Mouse (Mus musculus) frontal cortex, postnatal 25 days (tissue): ENCODE data around the gene Gria4.
"Not testable (repeated sequence)": the region's sequence is repeated elsewhere in the genome, so short reads cannot be mapped to it uniquely, and the experiment has no call there.

ENCODE experiments used
- DNase-seq, 2 experiments: peaks; one replicate each; pipeline ENCODE4 v3.0.0; 2022; ENCODE audit warnings: low spot score in 2 of 2

The Gria4 gene

DNA sequence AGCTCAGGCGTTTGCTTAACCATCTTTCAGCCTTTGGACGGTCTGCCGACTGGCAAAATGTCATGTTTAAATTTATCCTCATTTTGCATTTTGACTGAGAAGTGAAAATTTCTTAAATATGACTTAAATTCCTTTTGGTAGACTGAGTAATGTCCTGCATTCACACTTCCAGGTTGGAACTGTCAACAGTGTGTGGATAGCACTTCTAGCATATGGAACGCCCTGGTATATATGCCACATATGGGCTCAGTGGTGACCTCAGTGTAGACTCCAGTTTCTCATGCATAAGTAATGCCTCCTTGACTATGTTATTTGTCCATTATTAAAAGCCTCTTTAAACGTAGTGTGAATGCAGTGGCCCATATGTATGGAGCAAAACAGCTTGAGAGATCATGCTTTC lies 222.4 kb downstream of the Gria4 start:
- peak in 1 of 2 experiments; percentile 4 for DNase-seq

DNA sequence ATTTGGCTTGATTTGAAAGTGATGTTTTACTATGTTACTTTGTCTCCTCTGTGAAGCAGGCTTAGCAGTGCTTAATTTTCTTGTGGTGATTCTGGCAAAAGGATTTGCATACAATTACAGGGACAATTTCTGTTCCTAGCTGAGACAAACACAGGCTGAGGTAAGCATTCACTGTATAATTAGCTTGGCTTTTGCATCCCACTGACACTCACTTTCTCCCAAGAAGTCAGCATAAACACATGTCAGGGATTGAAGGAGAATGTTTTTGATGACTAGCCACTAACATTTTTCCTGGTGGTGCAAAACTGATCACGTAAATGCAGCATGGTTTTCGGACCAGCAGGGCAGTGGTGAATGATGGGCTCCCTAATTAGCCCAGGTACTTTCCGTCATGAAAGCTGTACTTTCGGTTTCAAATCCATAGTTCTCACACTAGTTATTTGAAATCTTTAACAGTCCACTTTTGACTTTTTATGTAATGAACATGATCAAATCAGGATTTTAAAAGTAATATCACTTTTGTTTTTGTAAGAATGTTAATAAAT lies 240.5 kb downstream of the Gria4 start:
- no peak for DNase-seq

DNA sequence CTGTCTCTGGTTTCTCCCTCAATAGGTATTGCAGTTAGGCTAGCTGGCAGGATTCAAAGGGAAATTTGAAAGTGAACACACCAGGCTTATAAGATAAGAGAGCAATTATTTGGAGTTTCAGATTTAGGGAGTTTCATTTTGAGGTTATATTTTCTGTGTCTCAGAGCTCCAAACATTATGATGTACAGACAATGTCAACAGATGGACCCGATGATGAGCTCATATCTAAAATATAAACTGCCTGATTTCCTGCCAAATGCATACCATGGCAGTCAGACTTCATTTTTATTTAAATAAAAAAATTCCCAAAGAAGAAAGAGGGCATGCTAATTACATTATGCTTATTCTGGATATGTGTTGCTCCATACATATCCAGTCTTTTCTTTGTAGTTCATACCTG lies 256.8 kb downstream of the Gria4 start:
- no peak for DNase-seq

DNA sequence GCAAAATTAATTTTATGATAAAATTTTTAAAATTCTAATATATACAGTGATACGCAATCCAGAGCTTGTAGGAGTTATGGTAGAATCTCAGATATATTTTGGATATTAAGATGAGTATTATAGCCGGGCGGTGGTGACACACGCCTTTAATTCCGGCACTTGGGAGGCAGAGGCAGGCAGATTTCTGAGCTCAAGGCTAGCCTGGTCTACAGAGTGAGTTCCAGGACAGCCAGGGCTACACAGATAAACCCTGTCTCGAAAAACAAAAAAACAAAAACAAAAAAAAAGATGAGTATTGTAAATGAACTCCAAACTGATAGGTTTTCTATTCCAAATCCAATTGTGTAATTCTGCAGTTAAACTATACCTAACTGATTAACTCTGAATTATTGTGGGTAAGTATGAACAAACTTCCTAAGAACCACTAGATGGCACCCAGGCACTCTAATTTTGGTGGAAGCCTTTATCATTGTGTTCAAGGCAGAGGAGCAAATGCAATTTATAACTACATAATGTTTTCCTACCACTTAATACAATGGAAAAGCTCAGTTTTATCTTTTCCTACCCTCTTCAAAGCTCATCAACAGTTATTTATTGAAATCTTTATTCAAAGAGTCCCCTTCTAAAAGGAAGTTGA lies 259.4 kb downstream of the Gria4 start:
- no peak for DNase-seq

DNA sequence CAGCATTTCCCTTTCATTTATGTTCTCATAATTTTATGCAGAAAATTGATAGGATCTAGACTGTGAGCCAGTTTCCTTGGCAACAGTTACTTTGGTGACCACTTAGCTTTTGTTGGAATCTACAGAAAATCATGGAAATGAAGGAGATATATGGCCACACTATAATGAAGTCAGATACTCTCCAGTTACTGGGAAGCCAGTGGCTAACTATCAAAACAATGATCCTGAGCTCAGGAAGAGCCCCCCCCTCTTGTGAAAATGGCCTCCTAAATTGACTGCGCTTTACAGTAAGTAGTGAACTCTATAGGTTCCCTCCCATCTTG lies 281.5 kb downstream of the Gria4 start:
- no peak for DNase-seq

DNA sequence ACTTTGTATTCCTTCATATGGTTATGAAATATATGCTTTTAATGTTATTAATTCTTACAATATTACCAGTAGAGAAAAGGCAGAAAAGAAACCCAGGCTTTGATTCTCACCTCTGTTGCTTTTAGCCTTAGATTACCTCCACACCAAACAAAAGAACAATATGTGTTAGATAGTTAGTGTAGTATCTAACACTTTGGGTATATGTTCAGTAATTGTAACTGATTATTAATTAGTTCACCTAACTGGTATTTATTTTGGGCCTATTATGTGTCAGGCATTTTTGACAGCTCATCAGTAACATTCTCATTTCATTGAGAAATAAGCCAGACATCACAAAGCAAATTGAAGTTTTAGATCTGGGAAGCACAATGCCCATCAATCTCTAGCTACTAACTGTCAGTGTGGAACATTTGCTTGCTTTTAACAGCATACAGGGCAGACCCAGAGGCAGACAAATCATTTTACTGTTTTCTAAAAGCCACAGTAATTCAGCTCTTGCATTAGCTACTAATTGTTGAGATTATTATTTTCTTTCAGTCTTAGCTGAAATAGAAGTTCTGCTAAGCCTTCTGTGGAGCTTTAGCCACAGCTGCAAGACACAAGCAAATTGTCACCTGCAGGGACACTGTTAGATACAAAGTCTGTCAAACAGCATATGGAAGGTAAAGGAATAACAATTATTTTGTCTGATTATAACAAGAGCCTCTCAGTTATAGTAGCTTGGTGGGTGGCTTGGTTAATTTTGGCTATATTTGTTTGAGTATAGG lies 282.1 kb downstream of the Gria4 start:
- no peak for DNase-seq

DNA sequence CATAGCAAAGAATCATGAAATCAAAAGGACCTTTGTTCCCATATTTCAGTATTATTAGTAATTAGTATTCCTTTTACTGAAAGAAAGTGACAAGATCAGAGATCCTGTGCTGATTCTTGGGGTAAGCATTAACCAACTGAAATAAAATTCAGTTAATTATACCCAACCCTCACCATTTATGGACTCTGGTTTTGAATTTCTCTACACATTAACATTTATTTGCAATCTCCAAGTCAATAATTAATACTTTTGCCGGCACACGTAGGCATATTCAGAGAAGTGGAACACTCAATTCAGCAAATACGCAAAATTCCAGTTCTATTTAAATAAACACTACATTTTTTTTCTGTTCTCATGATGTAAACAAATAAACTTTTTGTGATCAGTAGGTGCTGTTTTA lies 289.9 kb downstream of the Gria4 start:
- no peak for DNase-seq

DNA sequence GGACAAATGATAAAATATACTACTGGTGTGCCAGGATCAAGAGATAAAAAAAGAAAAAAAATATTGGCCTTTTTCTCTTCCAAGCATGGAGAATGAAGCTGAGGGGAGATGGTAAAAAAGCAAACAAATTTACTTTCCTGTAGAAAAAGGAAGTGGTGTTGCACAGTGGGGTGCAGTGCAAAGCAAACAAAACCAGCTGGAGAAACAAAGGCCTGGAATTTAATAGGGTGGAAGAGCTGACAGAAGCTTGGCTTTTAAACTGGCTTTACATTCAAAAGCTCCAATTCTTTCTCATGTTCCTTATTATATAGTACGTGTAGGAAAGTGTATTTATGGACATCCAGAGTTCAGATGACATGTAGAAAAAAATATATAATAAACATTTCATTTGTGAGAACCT lies 290.9 kb downstream of the Gria4 start:
- DNase-seq = no peak

DNA sequence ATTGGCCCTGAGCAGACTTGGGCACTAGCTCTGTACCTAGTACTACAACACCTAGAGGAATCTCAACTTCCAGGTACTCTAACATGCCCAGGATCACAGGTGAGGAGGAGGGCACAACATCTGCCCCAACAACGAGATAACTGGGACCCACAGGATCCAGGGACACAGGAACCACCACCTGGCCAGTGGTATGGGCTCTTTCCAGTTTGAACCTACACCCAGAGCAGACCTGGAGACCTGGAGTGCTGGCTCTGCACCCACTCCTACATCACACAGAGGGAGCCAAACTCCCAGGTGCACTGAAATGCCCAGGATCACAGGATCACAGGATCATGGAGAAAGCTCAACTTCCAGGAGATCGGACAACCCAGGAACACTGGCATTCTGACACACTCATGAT lies 309.6 kb downstream of the Gria4 start:
- DNase-seq = no peak

DNA sequence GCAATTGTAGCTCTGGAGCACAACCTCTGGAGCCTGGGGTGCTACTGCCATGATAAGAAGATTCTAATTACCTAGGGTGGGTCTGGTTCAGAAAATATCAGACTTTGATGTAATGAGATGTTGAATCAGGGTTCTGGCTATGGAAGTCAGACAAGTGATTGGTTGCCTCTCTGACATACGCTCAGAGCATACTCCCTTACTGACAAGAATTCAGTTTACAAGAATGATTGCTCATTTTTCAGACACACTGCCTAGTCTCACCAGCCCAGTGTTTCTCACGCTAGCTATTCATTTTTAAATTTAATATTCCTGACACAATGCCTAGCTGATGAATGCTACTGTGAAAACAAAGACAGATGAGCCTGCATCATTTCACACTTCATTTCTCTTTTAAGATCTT lies 311.5 kb downstream of the Gria4 start:
- no peak for DNase-seq

DNA sequence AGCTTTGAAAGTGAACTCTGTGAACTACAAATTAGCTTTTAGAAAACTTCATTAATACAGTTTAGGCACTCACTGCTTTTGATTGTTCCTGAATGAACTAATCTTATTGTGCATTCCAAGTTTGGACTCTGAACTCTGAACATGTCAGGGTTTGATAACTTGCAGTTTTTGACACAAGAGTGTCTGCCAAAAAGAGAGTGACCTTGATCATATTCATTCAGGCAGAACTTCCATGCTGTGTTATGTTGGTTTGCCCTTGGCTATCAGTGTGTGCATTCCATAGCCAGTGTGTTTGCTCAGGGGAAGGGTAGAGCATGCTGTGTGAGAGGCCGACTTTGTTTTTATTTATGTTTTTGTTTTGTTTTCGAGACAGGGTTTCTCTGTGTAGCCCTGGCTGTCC lies 325.2 kb downstream of the Gria4 start:
- no peak for DNase-seq

DNA sequence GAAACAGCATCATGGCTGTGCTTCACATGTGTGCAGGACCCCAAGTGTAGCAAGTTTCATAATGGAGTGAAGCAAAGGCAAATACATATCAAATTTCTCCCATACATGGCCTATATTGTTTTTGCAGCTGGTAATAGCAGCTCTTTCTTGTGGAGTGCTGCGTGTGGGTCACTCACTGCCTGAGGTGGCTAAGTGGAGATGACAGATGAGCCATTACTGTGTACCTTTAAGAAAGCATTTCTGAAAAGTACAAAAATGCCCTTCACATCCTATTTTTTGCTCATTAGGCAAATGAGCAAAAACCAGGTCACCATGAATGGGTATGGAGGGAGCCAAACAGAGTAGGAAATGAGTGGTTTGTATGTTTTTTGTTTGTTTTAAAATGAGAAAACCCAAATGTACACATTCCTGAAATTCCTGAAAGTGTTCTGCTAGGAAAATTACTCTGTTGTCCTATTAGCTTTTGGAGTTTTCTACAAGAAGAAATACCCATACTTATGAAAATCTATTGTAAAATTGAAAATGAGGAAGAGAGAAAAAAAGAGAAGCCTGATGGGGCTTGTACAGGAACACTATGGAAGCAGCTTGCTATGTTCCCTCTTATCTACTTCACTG lies 336.5 kb downstream of the Gria4 start:
- DNase-seq = no peak

DNA sequence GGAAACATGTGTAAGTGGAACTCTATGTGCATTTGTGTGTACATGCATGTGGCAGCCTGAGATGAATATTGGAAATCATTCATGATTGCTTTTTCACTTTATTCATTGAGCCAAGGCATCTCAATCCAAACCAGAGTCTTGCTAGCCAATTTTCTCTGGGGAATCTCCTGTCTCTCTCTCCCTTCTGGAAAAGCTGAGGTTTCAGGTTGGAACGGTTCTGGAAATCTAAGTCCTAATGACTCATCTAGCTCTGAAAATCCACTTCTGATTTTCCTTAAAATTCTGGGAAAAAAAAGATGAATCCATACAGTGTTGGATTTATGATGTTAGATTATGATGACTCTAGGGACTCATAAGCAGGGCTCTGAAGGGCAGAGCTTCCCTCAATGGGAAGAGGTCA lies 337.8 kb downstream of the Gria4 start:
- DNase-seq = no peak

DNA sequence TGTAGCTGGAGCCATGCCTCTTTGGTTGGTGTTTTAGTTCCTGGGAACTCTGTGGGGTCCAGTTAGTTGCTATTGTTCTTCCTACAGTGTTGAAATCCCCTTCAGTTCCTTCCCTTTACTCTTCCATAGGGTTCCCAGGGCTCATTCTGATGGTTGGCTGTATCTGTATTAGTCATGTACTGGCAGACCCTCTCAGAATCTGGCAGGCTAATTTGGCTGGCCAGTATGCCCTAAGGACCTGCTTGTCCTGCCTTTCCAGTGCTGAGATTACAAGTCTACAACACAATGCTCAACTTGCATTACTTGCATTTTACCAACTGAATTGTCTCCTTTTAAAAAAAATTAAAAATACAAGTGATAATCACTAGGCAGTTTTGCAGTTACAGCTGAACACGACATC lies 338.4 kb downstream of the Gria4 start:
- DNase-seq = no peak

DNA sequence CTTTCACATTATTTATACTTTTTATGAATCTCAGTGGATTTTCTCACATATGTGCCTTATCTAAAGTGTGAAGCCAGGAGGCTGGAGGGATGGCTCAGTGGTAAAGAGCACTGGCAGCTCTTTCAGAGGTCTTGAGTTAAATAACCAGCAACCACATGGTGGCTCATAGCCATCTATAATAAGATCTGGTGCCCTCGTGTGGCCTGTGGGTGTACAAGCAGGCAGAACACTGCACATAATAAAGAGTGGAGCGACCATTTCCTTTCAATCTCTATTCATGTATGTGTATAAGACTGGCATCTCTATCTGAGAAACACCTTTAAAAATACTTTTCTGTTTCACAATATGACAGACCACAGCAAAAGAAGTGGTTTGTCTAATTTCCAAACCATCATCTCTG lies 353.1 kb downstream of the Gria4 start:
- DNase-seq = no peak

DNA sequence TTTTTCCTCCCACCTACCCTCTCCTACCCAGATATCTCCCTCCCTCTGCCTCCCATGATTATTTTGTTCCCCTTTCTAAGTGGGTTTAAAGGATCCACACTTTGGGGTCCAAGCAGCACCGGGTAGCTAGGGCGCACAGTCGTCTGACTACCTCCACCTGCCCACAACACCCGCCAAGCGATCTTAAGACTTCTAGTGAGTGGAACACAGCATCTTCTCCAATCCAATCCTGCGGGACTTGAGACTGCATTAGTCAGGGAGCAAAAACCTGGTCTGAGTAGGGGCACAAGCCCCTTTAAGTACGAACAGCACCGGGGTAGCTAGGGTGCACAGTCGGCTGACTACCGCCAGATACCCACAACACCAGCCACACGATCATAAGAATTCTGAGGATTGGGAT lies 395.2 kb downstream of the Gria4 start:
- DNase-seq = not testable (repeated sequence)

DNA sequence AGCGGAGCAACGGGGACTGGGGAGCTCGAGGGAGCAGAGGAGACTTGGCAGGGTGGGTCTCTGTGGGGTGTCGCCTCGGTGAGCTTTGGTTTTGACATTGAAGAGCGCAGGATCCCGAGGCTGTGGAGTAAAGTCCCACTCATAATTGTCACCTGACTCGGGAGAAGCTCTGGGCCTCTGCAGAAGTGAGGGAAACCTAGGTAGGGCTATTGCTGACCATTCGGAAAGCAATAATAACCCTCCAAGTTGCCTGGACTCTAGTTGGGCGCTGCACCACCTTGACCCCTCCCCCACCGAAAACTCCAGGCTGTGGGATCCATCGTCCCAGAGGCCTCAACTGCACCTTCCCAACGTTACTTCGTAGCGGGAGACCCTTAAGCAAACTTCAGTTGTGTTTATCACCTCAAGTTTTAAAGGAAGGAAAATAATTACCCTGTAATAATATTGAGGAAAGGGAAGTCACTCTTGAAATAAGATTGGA lies 419.4 kb downstream of the Gria4 start:
- DNase-seq = no peak

DNA sequence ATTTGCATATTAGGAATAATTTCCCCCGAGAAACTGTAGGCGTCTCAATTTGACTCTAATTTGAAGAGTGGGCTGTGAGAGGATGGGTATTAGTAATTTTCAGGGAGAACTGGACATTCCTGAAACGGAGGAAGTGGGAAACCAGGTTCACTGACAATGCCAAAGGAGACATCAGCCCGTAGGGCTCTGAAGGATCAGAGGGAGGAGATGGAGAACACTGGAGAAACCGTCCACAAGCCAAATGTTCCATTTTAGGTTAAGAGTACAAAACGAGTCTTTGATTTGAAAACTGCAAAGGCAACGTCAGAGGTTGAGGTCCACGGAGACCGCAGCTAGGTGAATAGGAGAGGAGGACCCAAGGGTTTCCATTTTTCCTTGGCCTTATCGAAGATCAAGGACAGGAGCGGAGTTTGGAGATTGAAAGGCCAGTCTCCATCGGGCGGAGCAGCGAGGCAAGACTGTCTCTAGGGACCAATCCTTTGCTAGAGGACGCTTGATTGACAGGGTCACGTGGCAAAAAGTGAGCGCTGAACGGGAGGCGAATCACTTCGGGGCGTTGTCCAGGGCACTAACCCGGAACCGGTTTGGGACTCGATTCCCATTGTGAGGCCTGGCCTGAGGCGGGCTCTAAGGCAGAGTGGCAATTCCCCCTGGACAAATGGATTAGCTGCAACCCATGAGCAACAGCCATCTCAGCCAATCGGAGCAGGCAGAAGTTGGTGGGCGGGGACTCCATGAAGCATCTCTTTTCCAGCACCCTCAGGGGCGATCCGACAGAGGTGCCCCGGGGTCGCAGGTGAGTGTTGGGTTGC lies 420.0 kb downstream of the Gria4 start, which contains the start of gene Msantd4:
Gene Msantd4 (plus strand): TSS at position 735 of the 812 bp plus-strand sequence.
- peak; percentile 93 to 97 for DNase-seq
